Mouse (Mus musculus) kidney, postnatal 0 days (tissue): Measurements from ENCODE around the gene Crlf2. TPM values are rescaled to one million over a fixed set of nuclear protein-coding genes. Genes with fewer than 3 reads are reported as not detected.
A peak's percentile ranks its signal among the peaks of the same experiment; 100 is the strongest.

Source experiments
- ATAC-seq: fragments of 200-750 bp; cut with Nextera tagmentation; replicated peaks from 2 replicates; pipeline ENCODE4 v1.8.0; 2017; ENCODE audit warnings: low read depth, moderate number of reproducible peaks, moderate TSS enrichment, moderate library complexity; ENCODE audit not compliant: low FRiP score
- DNase-seq: peaks from one replicate; pipeline ENCODE4 v3.0.0-alpha.2; 2016; ENCODE audit warnings: low spot score
- H3K27ac ChIP-seq: fragments of 300-500 bp; sonication (generic); 2 replicates; pipeline ENCODE4 v1.5.1; 2014; ENCODE audit warnings: mild to moderate bottlenecking
- H3K27me3 ChIP-seq: fragments of 300-500 bp; sonication (generic); 2 replicates; pipeline ENCODE4 v1.6.1; 2014; ENCODE audit warnings: low read length, mixed read lengths; ENCODE audit not compliant: insufficient read depth
- H3K36me3 ChIP-seq: fragments of 300-500 bp; sonication (generic); 2 replicates; pipeline ENCODE4 v1.6.1; 2014; ENCODE audit warnings: low read length, mixed read lengths; ENCODE audit not compliant: insufficient read depth
- H3K4me1 ChIP-seq: fragments of 300-500 bp; sonication (generic); replicated peaks from 2 replicates; pipeline ENCODE4 v1.6.1; 2014; ENCODE audit warnings: antibody characterized with exemption, low read length, mixed read lengths; ENCODE audit not compliant: insufficient read depth
- H3K4me2 ChIP-seq: fragments of 300-500 bp; sonication (generic); 2 replicates; pipeline ENCODE4 v1.6.1; 2014; ENCODE audit warnings: mild to moderate bottlenecking, low read length, moderate library complexity, mixed read lengths
- H3K4me3 ChIP-seq: fragments of 300-500 bp; sonication (generic); replicated peaks from 2 replicates; pipeline ENCODE4 v1.5.1; 2014; ENCODE audit warnings: low read depth, low read length
- H3K9ac ChIP-seq: fragments of 300-500 bp; sonication (generic); 2 replicates; pipeline ENCODE4 v1.6.1; 2014; ENCODE audit warnings: low read depth, low read length
- H3K9me3 ChIP-seq: fragments of 300-500 bp; sonication (generic); replicated peaks from 2 replicates; pipeline ENCODE4 v1.6.1; 2016; ENCODE audit warnings: low read length, inconsistent platforms, mixed read lengths
- CTCF ChIP-seq: IDR thresholded peaks from 2 replicates; pipeline ENCODE4 v1.5.1; 2016; ENCODE audit warnings: antibody characterized with exemption, low read depth, mild to moderate bottlenecking, moderate library complexity
- WGBS: fragments of 180-500 bp; shearing (Covaris S2); extraction: QIAGEN DNeasy Blood & Tissue Kit; methylation state at CpG from one replicate; pipeline ENCODE4 v1.1.7; 2014; 5-methylcytosine and 5-hydroxymethylcytosine counted together
- polyA plus RNA-seq: library from polyadenylated mRNA; unstranded; fragments of >200 nt; fragmentation: Nextera tagmentation; extraction: Ambion mirVana; gene quantifications from 2 replicates; pipeline ENCODE4 v1.2.1, GENCODE M21; 2015

Crlf2 gene
- polyA plus RNA-seq, 1 experiment from 2014 or later = 22.2 TPM

DNA sequence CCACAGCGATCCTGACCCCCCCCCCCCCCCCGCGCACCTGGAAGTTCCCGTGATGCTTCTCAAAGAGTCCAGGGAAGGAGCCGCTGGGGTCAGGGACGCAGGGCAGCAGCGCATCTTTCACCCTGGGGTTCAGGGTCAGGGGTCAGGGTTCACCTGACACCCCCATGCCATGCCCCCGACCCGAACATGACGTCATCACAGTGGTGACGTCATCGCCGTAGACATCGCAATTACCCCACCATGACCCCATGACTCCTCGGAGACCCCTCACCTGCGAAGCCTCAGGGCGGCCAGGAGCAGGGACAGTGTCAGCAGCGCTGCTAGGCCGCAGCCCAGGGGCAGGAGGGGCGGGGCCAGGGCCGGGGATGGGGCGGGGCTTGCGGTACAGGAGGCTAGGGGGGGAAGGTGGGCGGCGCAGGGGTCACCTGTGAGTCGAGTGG, 3.5 kb downstream of the Crlf2 start:
- H3K9me3 ChIP-seq = peaks cover 18% of the 10 kb centered on the region
- DNase-seq (no peak), ATAC-seq (no peak)

DNA sequence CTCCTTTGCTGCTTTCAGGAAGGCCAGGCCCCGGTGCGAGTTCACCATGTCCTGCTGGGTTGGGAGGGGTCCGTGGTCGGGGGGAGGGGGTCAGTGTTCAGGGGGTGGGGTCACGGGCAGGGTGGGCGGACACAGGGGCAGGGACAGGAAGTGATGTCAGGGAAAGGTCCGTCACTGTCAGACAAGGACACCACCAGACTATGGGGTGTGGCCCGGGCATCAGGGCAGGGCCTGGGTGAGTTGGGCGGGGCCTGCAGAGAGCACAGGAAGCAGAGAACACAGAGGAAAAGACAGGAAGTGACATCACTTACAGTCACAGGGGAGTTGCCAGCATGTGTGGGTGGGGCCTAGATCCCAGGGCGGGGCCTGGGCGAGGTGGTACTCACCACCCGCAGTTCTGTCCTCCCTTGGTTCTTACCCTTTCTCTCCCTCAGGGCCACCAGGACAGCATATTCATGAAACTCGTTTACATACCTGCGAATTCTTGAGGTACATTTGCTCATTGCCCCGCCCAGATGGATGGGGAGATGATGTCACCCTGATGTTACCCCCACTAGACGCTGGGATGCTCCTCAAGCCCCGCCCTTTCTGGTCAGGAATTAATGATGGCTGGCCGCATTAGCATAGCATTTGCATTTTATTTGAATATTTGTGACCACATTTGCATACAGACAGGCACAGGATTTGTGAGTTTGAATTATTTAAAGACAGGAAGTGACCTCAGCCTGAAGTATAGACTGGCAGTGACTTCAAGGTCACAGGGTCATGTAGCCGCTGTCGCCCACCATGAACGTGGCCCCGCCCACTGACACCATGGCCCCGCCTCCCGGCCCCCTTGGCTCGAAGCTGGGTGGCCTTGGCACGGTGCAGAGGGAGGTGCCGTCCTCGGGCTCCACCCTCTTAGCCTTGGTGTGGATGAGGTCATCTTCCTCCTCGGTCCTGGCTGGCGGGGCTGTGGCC, 4.4 kb downstream of the Crlf2 start:
- peak; percentile 3 for DNase-seq

More for the DNA sequence above, 3.5 kb downstream of the Crlf2 start:
- 89% methylated on average over 23 of the region's 26 CpGs for WGBS
- Histone ChIP-seq H3K4me2 (no peak overlapping the region), H3K4me1 (no peaks in the 10 kb centered on the region), H3K36me3 (0 out of 2 replicates have a peak, but pooled peaks cover 5% of the 10 kb centered on the region), H3K27me3 (no peaks in the 10 kb centered on the region), H3K27ac (no peak overlapping the region), H3K4me3 (no peak overlapping the region), H3K9ac (no peak overlapping the region)
- TF ChIP-seq CTCF = no peak

DNA sequence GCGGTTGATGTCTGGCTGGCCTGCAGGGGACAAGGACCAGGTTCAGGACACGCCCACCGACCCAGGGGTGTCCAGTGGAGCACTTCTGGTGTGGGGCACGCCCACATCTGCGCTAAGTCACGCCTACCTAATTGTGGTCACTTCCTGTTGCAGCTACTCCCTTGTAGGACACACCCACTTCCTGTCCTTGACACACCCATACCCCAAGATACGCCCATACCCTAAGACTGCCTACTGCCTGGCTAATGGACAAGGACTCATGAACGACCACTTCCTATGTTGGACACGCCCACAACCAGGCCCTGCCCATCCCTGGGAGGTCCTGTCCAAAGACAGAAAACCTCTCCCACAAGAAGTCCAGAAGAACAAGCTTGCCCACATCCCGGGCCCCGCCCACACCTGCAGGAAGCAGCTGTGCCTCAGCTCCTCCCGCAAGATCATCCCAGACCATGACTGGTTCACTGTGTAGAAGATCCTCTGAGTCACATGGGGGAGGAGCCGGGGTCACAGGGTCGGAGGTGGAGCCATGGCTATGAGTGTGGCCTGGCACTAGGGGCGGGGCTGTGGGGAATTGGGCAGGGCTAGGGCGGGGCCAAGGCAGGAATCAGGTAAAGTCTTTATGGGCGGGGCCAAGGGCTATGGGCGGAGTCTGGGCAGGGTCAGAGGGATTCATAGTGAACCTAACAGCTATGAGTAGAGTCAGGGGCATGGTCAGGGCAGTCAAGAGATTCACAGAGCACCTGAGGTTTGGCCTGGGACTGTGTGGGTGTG, 5.4 kb downstream of the Crlf2 start:
- Histone ChIP-seq H3K4me1 (no peaks in the 10 kb centered on the region), H3K27ac (no peak overlapping the region), H3K36me3 (0 out of 2 replicates have a peak, but pooled peaks cover 5% of the 10 kb centered on the region), H3K4me3 (no peak overlapping the region), H3K4me2 (no peak overlapping the region), H3K9me3 (peaks cover 18% of the 10 kb centered on the region), H3K27me3 (no peaks in the 10 kb centered on the region), H3K9ac (no peak overlapping the region)
- DNase-seq (peak; percentile 6), ATAC-seq (no peak)
- TF ChIP-seq CTCF = no peak
- 76% methylated on average over 18 of the region's 18 CpGs for WGBS

More for the DNA sequence above, 4.4 kb downstream of the Crlf2 start:
- 0 out of 2 replicates have a peak, but pooled peaks cover 5% of the 10 kb centered on the region for H3K36me3 ChIP-seq
- H3K9ac ChIP-seq = no peak overlapping the region
- no peak overlapping the region for H3K27ac ChIP-seq
- peaks cover 18% of the 10 kb centered on the region for H3K9me3 ChIP-seq
- no peak for ATAC-seq
- no peaks in the 10 kb centered on the region for H3K27me3 ChIP-seq
- no peak overlapping the region for H3K4me2 ChIP-seq
- TF ChIP-seq CTCF = no peak
- H3K4me1 ChIP-seq = no peaks in the 10 kb centered on the region
- WGBS = 89% methylated on average over 30 of the region's 30 CpGs
- H3K4me3 ChIP-seq = no peak overlapping the region

DNA sequence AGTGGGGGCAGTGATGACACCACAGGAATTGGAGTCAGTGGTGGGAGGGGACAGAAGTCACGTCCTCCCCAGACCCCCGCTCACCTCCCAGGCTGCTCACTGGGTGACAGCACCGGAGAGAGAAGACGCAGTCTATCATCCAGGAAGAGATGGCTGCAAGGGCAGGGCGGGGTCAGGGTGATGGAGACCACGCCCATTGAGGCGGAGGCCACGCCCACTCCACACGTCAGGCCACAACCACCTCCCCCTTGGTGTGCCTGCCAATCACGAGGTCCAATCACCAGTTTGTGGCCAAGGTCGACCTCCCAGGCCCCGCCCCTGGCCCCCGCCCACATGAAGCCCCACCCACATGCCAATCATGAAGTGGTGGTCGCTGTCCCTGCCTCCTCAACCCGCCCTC, 6.3 kb downstream of the Crlf2 start:
- Histone ChIP-seq H3K36me3 (0 out of 2 replicates have a peak, but pooled peaks cover 5% of the 10 kb centered on the region), H3K9me3 (peaks cover 18% of the 10 kb centered on the region), H3K4me2 (no peak overlapping the region), H3K4me3 (no peak overlapping the region), H3K4me1 (no peaks in the 10 kb centered on the region), H3K27me3 (no peaks in the 10 kb centered on the region), H3K9ac (no peak overlapping the region), H3K27ac (no peak overlapping the region)
- no peak for TF ChIP-seq CTCF
- no peak for ATAC-seq
- WGBS = 86% methylated on average over 14 of the region's 15 CpGs
- DNase-seq = no peak

DNA sequence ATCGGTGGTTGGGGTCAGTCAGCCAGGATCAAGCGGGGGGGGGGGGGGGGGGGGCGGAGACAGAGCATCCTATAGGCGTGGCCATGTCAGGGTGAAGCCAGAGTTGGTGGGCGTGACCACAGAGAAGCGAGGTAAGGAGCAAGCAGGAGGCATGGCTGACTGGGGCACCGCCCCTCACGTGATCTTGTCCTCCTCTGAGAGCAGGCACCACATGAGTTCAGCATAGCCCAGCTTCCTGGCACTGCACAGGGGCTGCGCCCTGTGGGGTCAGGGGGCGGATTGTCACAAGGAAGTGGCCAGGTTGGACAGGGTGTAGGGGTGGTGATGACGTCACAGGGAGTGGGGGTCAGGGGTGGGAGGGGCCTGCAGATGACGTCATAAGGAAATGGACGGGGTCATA, 6.7 kb downstream of the Crlf2 start:
- H3K36me3 ChIP-seq = 0 out of 2 replicates have a peak, but pooled peaks cover 5% of the 10 kb centered on the region
- no peaks in the 10 kb centered on the region for H3K27me3 ChIP-seq
- H3K4me1 ChIP-seq = no peaks in the 10 kb centered on the region
- no peak for ATAC-seq
- no peak overlapping the region for H3K9ac ChIP-seq
- no peak overlapping the region for H3K27ac ChIP-seq
- H3K4me2 ChIP-seq = no peak overlapping the region
- H3K9me3 ChIP-seq = peaks cover 18% of the 10 kb centered on the region
- no peak overlapping the region for H3K4me3 ChIP-seq
- 93% methylated on average over 10 of the region's 13 CpGs for whole genome bisulfite sequencing
- TF ChIP-seq CTCF = no peak
- DNase-seq = no peak
